In genomic region chr10:80116563-80116926, GRCm38 (mm10) we compare ENCODE assay signal across 7 mouse cellular contexts. TPM values are rescaled to one million over a fixed set of nuclear protein-coding genes. Genes with fewer than 3 reads are reported as not detected.
DNase-seq lines count a peak whose midpoint lies in the region; ATAC-seq lines count a peak whose summit lies in the region.

No protein-coding gene starts in this region.

- H3K4me1 ChIP-seq in embryonic facial prominence, embryonic 13.5 days, result peaks cover 44% of the 10 kb centered on the region
- peaks cover 37% of the 10 kb centered on the region for H3K4me1 ChIP-seq in intestine, embryonic 15.5 days (replicated peaks)
- peaks cover 35% of the 10 kb centered on the region for H3K4me1 ChIP-seq in midbrain, embryonic 14.5 days (ENCODE audit: control insufficient read depth, insufficient read depth, low read length)

- peak; percentile 19 for DNase-seq in thymus, postnatal 0 days (ENCODE audit: low spot score)
- DNase-seq in thymus, postnatal 10 days (ENCODE audit: low spot score in 2 of 2), result no peak
- DNase-seq in midbrain, embryonic 14.5 days, result peak; percentile 46
- no peak for DNase-seq in frontal cortex, postnatal 25 days (ENCODE audit: low spot score in 2 of 2)
- DNase-seq in adrenal gland, adult 2 months, result no peak

- no peak for ATAC-seq in embryonic facial prominence, embryonic 13.5 days (ENCODE audit: insufficient number of reproducible peaks, insufficient read depth, low FRiP score, low TSS enrichment, low read depth)
- no peak for ATAC-seq in intestine, embryonic 15.5 days
- ATAC-seq in midbrain, embryonic 14.5 days (ENCODE audit: low FRiP score, low TSS enrichment), result no peak

- peak overlapping the region; percentile 98 for H3K4me2 ChIP-seq in embryonic facial prominence, embryonic 13.5 days
- peak overlapping the region; percentile 93 for H3K4me2 ChIP-seq in intestine, embryonic 15.5 days (replicated peaks)
- peak overlapping the region; percentile 86 for H3K4me2 ChIP-seq in midbrain, embryonic 14.5 days (ENCODE audit: low read length)

- H3K36me3 ChIP-seq in embryonic facial prominence, embryonic 13.5 days, result peaks cover 39% of the 10 kb centered on the region
- H3K36me3 ChIP-seq in intestine, embryonic 15.5 days, result peaks cover 19% of the 10 kb centered on the region
- H3K36me3 ChIP-seq in midbrain, embryonic 14.5 days (ENCODE audit: control insufficient read depth, insufficient read depth, low read length), result peaks cover 17% of the 10 kb centered on the region

- H3K27me3 ChIP-seq in embryonic facial prominence, embryonic 13.5 days, result no peaks in the 10 kb centered on the region
- H3K27me3 ChIP-seq in intestine, embryonic 15.5 days (replicated peaks), result no peaks in the 10 kb centered on the region
- H3K27me3 ChIP-seq in midbrain, embryonic 14.5 days (ENCODE audit: control insufficient read depth, insufficient read depth, low read length), result no peaks in the 10 kb centered on the region

- peak overlapping the region; percentile 93 for H3K9ac ChIP-seq in embryonic facial prominence, embryonic 13.5 days
- peak overlapping the region; percentile 95 for H3K9ac ChIP-seq in intestine, embryonic 15.5 days
- peak overlapping the region; percentile 78 for H3K9ac ChIP-seq in midbrain, embryonic 14.5 days (replicated peaks; ENCODE audit: low read length)

- WGBS in embryonic facial prominence, embryonic 13.5 days, result under 1% methylated on average over 27 of the region's 27 CpGs
- under 1% methylated on average over 27 of the region's 27 CpGs for WGBS in intestine, embryonic 15.5 days
- under 1% methylated on average over 27 of the region's 27 CpGs for WGBS in midbrain, embryonic 14.5 days

- H3K27ac ChIP-seq in embryonic facial prominence, embryonic 13.5 days, result peak overlapping the region; percentile 81; the same call in 1 of the 2 replicates
- H3K27ac ChIP-seq in intestine, embryonic 15.5 days, result 0 out of 2 replicates have a peak overlapping the region, but pooled peaks have one; percentile 83
- no peak overlapping the region for H3K27ac ChIP-seq in midbrain, embryonic 14.5 days (replicated peaks; ENCODE audit: low read depth, low read length)

- H3K9me3 ChIP-seq in embryonic facial prominence, embryonic 13.5 days, result no peaks in the 10 kb centered on the region
- H3K9me3 ChIP-seq in intestine, embryonic 15.5 days, result no peaks in the 10 kb centered on the region
- no peaks in the 10 kb centered on the region for H3K9me3 ChIP-seq in midbrain, embryonic 14.5 days (ENCODE audit: control insufficient read depth, low read length)

- H3K4me3 ChIP-seq in embryonic facial prominence, embryonic 13.5 days, result peak overlapping the region; percentile 96
- peak overlapping the region; percentile 90 for H3K4me3 ChIP-seq in intestine, embryonic 15.5 days (replicated peaks)
- H3K4me3 ChIP-seq in midbrain, embryonic 14.5 days (replicated peaks; ENCODE audit: low read depth, low read length), result peak overlapping the region; percentile 83

RNA-seq across cellular contexts. Expression of gene Stk11, which starts 0.9 kb away (rescaled TPM):
- 18.2 and 23.2 TPM in 2 replicates for polyA plus RNA-seq in thymus, postnatal 0 days (2015; fragmentation: Nextera tagmentation; extraction: Ambion mirVana)
- 18.5 and 19.0 TPM in 2 replicates for polyA plus RNA-seq in embryonic facial prominence, embryonic 13.5 days (2015; fragmentation: Nextera tagmentation; extraction: Ambion mirVana)
- polyA plus RNA-seq in intestine, embryonic 15.5 days (2015; fragmentation: Nextera tagmentation; extraction: Ambion mirVana), result 14.4 and 21.2 TPM in 2 replicates
- 26.5 and 38.7 TPM in 2 replicates for polyA plus RNA-seq in midbrain, embryonic 14.5 days (2014; fragmentation: Nextera tagmentation; extraction: Ambion mirVana)
- 100 to 1,000 TPM; 153 to 156 TPM for total RNA-seq in adrenal gland, adult 2 months (2021)
- 151 and 159 TPM in 2 replicates for polyA plus RNA-seq in adrenal gland, adult 2 months (2012; rRNA removed)

RNA-seq across cellular contexts. Expression of gene Sbno2, which starts 11.2 kb away (rescaled TPM):
- 18.3 and 19.7 TPM in 2 replicates for polyA plus RNA-seq in thymus, postnatal 0 days (2015; fragmentation: Nextera tagmentation; extraction: Ambion mirVana)
- 15.8 and 16.1 TPM in 2 replicates for polyA plus RNA-seq in embryonic facial prominence, embryonic 13.5 days (2015; fragmentation: Nextera tagmentation; extraction: Ambion mirVana)
- 12.8 and 14.0 TPM in 2 replicates for polyA plus RNA-seq in intestine, embryonic 15.5 days (2015; fragmentation: Nextera tagmentation; extraction: Ambion mirVana)
- polyA plus RNA-seq in midbrain, embryonic 14.5 days (2014; fragmentation: Nextera tagmentation; extraction: Ambion mirVana), result 13.2 and 13.3 TPM in 2 replicates
- total RNA-seq in adrenal gland, adult 2 months (2021), result 10 to 100 TPM; 38.5 to 59.3 TPM
- 102 and 120 TPM in 2 replicates for polyA plus RNA-seq in adrenal gland, adult 2 months (2012; rRNA removed)

RNA-seq across cellular contexts. Expression of gene Atp5d, which starts 21.9 kb away (rescaled TPM):
- 588 TPM in 2 replicates for polyA plus RNA-seq in thymus, postnatal 0 days (2015; fragmentation: Nextera tagmentation; extraction: Ambion mirVana)
- 491 and 513 TPM in 2 replicates for polyA plus RNA-seq in embryonic facial prominence, embryonic 13.5 days (2015; fragmentation: Nextera tagmentation; extraction: Ambion mirVana)
- polyA plus RNA-seq in intestine, embryonic 15.5 days (2015; fragmentation: Nextera tagmentation; extraction: Ambion mirVana), result 701 and 737 TPM in 2 replicates
- 407 and 480 TPM in 2 replicates for polyA plus RNA-seq in midbrain, embryonic 14.5 days (2014; fragmentation: Nextera tagmentation; extraction: Ambion mirVana)
- total RNA-seq in adrenal gland, adult 2 months (2021), result 100 to 1,000 TPM; 654 to 778 TPM
- polyA plus RNA-seq in adrenal gland, adult 2 months (2012; rRNA removed), result 5,895 and 6,727 TPM in 2 replicates

RNA-seq across cellular contexts. Expression of gene Cbarp, which starts 24.1 kb away (rescaled TPM):
- 3.5 and 4.3 TPM in 2 replicates for polyA plus RNA-seq in thymus, postnatal 0 days (2015; fragmentation: Nextera tagmentation; extraction: Ambion mirVana)
- polyA plus RNA-seq in embryonic facial prominence, embryonic 13.5 days (2015; fragmentation: Nextera tagmentation; extraction: Ambion mirVana), result 6.8 and 9.8 TPM in 2 replicates
- polyA plus RNA-seq in intestine, embryonic 15.5 days (2015; fragmentation: Nextera tagmentation; extraction: Ambion mirVana), result 4.8 and 5.1 TPM in 2 replicates
- 78.9 and 101 TPM in 2 replicates for polyA plus RNA-seq in midbrain, embryonic 14.5 days (2014; fragmentation: Nextera tagmentation; extraction: Ambion mirVana)
- 100 to 1,000 TPM in 1 of 2 experiments, 10 to 100 TPM in 1; 74.5 to 118 TPM for total RNA-seq in adrenal gland, adult 2 months (2021)
- 84.3 and 84.6 TPM in 2 replicates for polyA plus RNA-seq in adrenal gland, adult 2 months (2012; rRNA removed)

RNA-seq across cellular contexts. Expression of gene Midn, which starts 31.5 kb away (rescaled TPM):
- polyA plus RNA-seq in thymus, postnatal 0 days (2015; fragmentation: Nextera tagmentation; extraction: Ambion mirVana), result 13.1 and 18.8 TPM in 2 replicates
- 21.2 and 25.7 TPM in 2 replicates for polyA plus RNA-seq in embryonic facial prominence, embryonic 13.5 days (2015; fragmentation: Nextera tagmentation; extraction: Ambion mirVana)
- 14.1 and 16.1 TPM in 2 replicates for polyA plus RNA-seq in intestine, embryonic 15.5 days (2015; fragmentation: Nextera tagmentation; extraction: Ambion mirVana)
- polyA plus RNA-seq in midbrain, embryonic 14.5 days (2014; fragmentation: Nextera tagmentation; extraction: Ambion mirVana), result 62.6 and 65.6 TPM in 2 replicates
- 100 to 1,000 TPM in 1 of 2 experiments, 10 to 100 TPM in 1; 75.8 to 115 TPM for total RNA-seq in adrenal gland, adult 2 months (2021)
- 233 and 269 TPM in 2 replicates for polyA plus RNA-seq in adrenal gland, adult 2 months (2012; rRNA removed)

Comparison
In these comparisons a context has a peak if more than half of its experiments do, and no peak if none do; other contexts are left out.
1. DNase-seq: peak in thymus, postnatal 0 days (single experiment) and midbrain, embryonic 14.5 days (single experiment); none in thymus, postnatal 10 days (0 of 2), frontal cortex, postnatal 25 days (0 of 2) and adrenal gland, adult 2 months (single experiment).
2. Peak in every context shown above with its lines, with median percentiles within 50 percentile points of each other: H3K4me2 ChIP-seq, H3K4me3 ChIP-seq and H3K9ac ChIP-seq.